Mouse (Mus musculus) right cerebral cortex, postnatal 25 days (tissue): Measurements from ENCODE around the gene Wdr73.
"Not testable (repeated sequence)": the region's sequence is repeated elsewhere in the genome, so short reads cannot be mapped to it uniquely, and the experiment has no call there.

Source experiments
- DNase-seq: peaks from one replicate; pipeline ENCODE4 v3.0.0; 2022

Wdr73 gene

GRCm38 (mm10) chr7:80900944-80901501, at the start of gene Wdr73:
Wdr73 (minus strand) TSS chr7:80901269.
- peak; percentile 91 for DNase-seq

GRCm38 (mm10) chr7:80947445-80948350, 46.6 kb upstream of the Wdr73 start, which contains the start of gene Sec11a:
Sec11a (minus strand) TSS chr7:80947780.
- DNase-seq = peak; percentile 97

GRCm38 (mm10) chr7:80939808-80940207, 38.7 kb upstream of the Wdr73 start:
- DNase-seq = no peak

GRCm38 (mm10) chr7:80937304-80937666, 36.2 kb upstream of the Wdr73 start:
- DNase-seq = not testable (repeated sequence)

GRCm38 (mm10) chr7:80936617-80937303, 35.7 kb upstream of the Wdr73 start:
- DNase-seq = not testable (repeated sequence)

GRCm38 (mm10) chr7:80935834-80936233, 34.8 kb upstream of the Wdr73 start:
- no peak for DNase-seq

GRCm38 (mm10) chr7:80932777-80933176, 31.7 kb upstream of the Wdr73 start:
- DNase-seq = no peak

GRCm38 (mm10) chr7:80931618-80932207, 30.6 kb upstream of the Wdr73 start:
- peak; percentile 36 for DNase-seq

- no peak for DNase-seq
These were observed 22.1 kb upstream of the Wdr73 start for GRCm38 (mm10) chr7:80923165-80923564.

- DNase-seq = no peak
These were observed 18.6 kb upstream of the Wdr73 start for GRCm38 (mm10) chr7:80919647-80920008.

- no peak for DNase-seq
These were observed 18.0 kb upstream of the Wdr73 start for GRCm38 (mm10) chr7:80918982-80919646.

- DNase-seq = no peak
These were observed 16.9 kb upstream of the Wdr73 start for GRCm38 (mm10) chr7:80917916-80918465.

GRCm38 (mm10) chr7:80912496-80912895, 11.4 kb upstream of the Wdr73 start:
- DNase-seq = no peak

GRCm38 (mm10) chr7:80911053-80911452, 10.0 kb upstream of the Wdr73 start:
- no peak for DNase-seq

GRCm38 (mm10) chr7:80904921-80905515, 3.9 kb upstream of the Wdr73 start, which contains the start of gene Nmb:
Nmb (minus strand) TSS chr7:80905076.
- DNase-seq = peak; percentile 63

GRCm38 (mm10) chr7:80903625-80904422, 2.8 kb upstream of the Wdr73 start:
- DNase-seq = no peak

- DNase-seq = no peak
These were observed 639 bp upstream of the Wdr73 start for GRCm38 (mm10) chr7:80901541-80902274.

- no peak for DNase-seq
These were observed 3.3 kb downstream of the Wdr73 start for GRCm38 (mm10) chr7:80897721-80898120.

GRCm38 (mm10) chr7:80897134-80897533, 3.9 kb downstream of the Wdr73 start:
- no peak for DNase-seq

GRCm38 (mm10) chr7:80894815-80895519, 6.1 kb downstream of the Wdr73 start:
- no peak for DNase-seq
